Mouse (Mus musculus) hindbrain, embryonic 15.5 days (tissue): ENCODE data around the gene Thtpa. TPM values are rescaled to one million over a fixed set of nuclear protein-coding genes. Genes with fewer than 3 reads are reported as not detected.

Source experiments
- ATAC-seq: fragments of 200-750 bp; cut with Nextera tagmentation; 2 replicates; pipeline ENCODE4 v1.8.0; 2017; ENCODE audit warnings: low read depth, moderate number of reproducible peaks, moderate TSS enrichment; ENCODE audit not compliant: low FRiP score
- H3K27ac ChIP-seq: fragments of 300-500 bp; sonication (generic); replicated peaks from 2 replicates; pipeline ENCODE4 v1.5.1; 2015; ENCODE audit warnings: mild to moderate bottlenecking, inconsistent platforms
- H3K27me3 ChIP-seq: fragments of 300-500 bp; sonication (generic); 2 replicates; pipeline ENCODE4 v1.6.1; 2015; ENCODE audit warnings: control low read depth, inconsistent platforms
- H3K36me3 ChIP-seq: fragments of 300-500 bp; sonication (generic); 2 replicates; pipeline ENCODE4 v1.6.1; 2015; ENCODE audit warnings: control low read depth, inconsistent platforms
- H3K4me1 ChIP-seq: fragments of 300-500 bp; sonication (generic); replicated peaks from 2 replicates; pipeline ENCODE4 v1.6.1; 2015; ENCODE audit warnings: control low read depth, inconsistent platforms
- H3K4me2 ChIP-seq: fragments of 300-500 bp; sonication (generic); 2 replicates; pipeline ENCODE4 v1.6.1; 2015; ENCODE audit warnings: moderate library complexity, mild to moderate bottlenecking, inconsistent platforms
- H3K4me3 ChIP-seq: fragments of 300-500 bp; sonication (generic); 2 replicates; pipeline ENCODE4 v1.5.1; 2015; ENCODE audit warnings: mild to moderate bottlenecking, inconsistent platforms
- H3K9ac ChIP-seq: fragments of 300-500 bp; sonication (generic); 2 replicates; pipeline ENCODE4 v1.6.1; 2015; ENCODE audit warnings: inconsistent platforms
- H3K9me3 ChIP-seq: fragments of 300-500 bp; sonication (generic); 2 replicates; pipeline ENCODE4 v1.6.1; 2016; ENCODE audit warnings: control low read depth, inconsistent platforms
- WGBS: fragments of 180-500 bp; shearing (Covaris S2); methylation state at CpG from one replicate; pipeline ENCODE4 v1.1.7; 2015; 5-methylcytosine and 5-hydroxymethylcytosine counted together
- polyA plus RNA-seq: library from polyadenylated mRNA; unstranded; fragments of >200 nt; fragmentation: Nextera tagmentation; extraction: Ambion mirVana; gene quantifications from 2 replicates; pipeline ENCODE4 v1.2.1, GENCODE M21; 2015

Thtpa gene
- polyA plus RNA-seq, 1 experiment from 2014 or later: 32.6 TPM

DNA sequence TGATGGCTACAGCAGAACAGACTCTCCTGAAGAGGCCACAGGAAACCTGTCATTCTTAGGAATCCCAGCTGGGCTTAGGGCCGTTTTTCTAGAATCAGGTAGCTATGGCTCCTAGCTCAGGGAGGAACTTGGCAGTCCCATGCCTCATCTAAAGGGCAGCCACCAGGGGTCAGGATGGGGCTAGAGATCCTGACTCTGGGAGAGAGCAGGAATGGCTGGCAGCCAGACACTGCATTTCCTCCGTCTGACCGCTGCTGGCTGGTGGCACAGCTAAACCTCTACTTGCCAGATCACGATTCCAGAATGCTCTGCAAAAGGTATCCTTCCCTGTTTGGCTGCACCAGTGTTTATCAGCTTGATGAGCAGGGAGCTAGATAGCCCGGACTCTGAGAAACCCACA lies 27.4 kb downstream of the Thtpa start:
- Histone ChIP-seq H3K4me1 (peaks cover 21% of the 10 kb centered on the region), H3K9ac (0 out of 2 replicates have a peak overlapping the region, but pooled peaks have one; percentile 9), H3K4me2 (peak overlapping the region; percentile 30), H3K36me3 (no peaks in the 10 kb centered on the region), H3K9me3 (no peaks in the 10 kb centered on the region), H3K4me3 (no peak overlapping the region), H3K27ac (peak overlapping the region; percentile 78), H3K27me3 (no peaks in the 10 kb centered on the region)
- ATAC-seq: peak; percentile 85
- 6% methylated on average over 5 of the region's 5 CpGs for WGBS

DNA sequence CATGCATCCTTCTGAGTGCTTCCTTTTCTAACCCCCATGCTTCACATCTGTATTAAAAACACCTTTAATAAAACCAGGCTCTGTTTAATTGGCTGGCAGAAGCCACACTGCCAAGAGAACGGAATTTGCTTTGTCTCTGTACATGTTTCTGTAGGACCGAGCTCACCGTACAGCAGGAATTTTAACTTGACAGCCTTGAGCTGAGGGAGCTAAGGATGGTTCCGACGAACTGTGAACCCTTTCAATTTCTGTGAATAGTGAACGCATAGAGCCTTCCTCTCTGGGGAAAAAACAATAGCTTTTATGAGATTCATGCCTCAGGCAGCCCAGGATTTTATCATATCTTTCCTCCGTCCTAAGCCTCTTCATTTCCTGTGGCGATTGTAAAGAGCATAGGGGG lies 27.8 kb downstream of the Thtpa start:
- peaks cover 17% of the 10 kb centered on the region for H3K4me1 ChIP-seq
- peak overlapping the region; percentile 78 for H3K27ac ChIP-seq
- 19% methylated on average over 8 of the region's 8 CpGs for WGBS
- ATAC-seq: peak; percentile 7; the same call in 1 of the 2 replicates
- no peaks in the 10 kb centered on the region for H3K27me3 ChIP-seq
- H3K36me3 ChIP-seq: no peaks in the 10 kb centered on the region
- peak overlapping the region; percentile 9; the same call in 1 of the 2 replicates for H3K9ac ChIP-seq
- no peak overlapping the region for H3K4me3 ChIP-seq
- H3K9me3 ChIP-seq: no peaks in the 10 kb centered on the region
- H3K4me2 ChIP-seq: peak overlapping the region; percentile 30

DNA sequence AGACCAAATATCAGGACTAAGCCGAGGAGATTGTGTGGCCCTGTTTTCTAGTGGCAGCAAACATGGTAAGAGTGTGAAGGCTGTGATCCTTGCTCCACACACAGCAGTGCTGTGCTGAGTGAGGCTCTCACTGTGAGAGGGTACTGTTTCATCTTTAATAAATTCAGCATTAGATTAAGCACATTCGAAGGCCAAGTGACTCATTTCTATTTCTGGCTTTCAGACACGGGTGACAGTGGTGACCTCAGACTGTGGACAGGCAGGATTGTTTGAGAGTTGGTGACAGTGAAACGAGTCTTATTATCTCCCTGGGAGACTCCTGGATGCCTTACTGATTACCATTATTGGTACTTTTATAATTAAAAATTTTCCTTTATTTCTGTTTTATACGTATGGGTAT lies 31.1 kb downstream of the Thtpa start:
- no peak overlapping the region for H3K4me2 ChIP-seq
- H3K4me1 ChIP-seq: peaks cover 14% of the 10 kb centered on the region
- no peaks in the 10 kb centered on the region for H3K36me3 ChIP-seq
- H3K27me3 ChIP-seq: no peaks in the 10 kb centered on the region
- H3K4me3 ChIP-seq: no peak overlapping the region
- no peaks in the 10 kb centered on the region for H3K9me3 ChIP-seq
- no peak overlapping the region for H3K9ac ChIP-seq
- no peak for ATAC-seq
- no peak overlapping the region for H3K27ac ChIP-seq
- WGBS: 87% methylated on average over 5 of the region's 5 CpGs

DNA sequence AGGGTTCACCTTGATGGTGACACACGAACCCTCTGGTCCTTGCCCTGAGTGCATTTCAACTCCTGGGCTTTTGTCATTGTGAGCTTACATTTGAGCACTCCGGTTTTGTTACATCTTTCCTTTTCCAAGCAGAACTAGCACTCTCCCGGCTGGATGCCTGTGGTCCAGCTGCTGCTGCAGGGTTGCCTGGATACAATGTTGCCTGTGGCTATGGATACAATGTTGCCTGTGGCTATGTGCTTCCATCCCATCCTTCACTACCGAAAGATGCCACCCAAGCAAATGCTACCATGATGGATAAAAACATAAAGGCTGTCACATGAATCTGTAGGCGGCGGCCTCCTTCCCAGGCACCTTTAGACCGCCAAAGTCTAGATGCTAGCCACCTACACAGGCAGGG lies 31.9 kb downstream of the Thtpa start:
- no peaks in the 10 kb centered on the region for H3K27me3 ChIP-seq
- no peaks in the 10 kb centered on the region for H3K36me3 ChIP-seq
- no peaks in the 10 kb centered on the region for H3K9me3 ChIP-seq
- no peak overlapping the region for H3K4me3 ChIP-seq
- H3K4me1 ChIP-seq: peaks cover 14% of the 10 kb centered on the region
- ATAC-seq: no peak
- H3K9ac ChIP-seq: no peak overlapping the region
- 62% methylated on average over 7 of the region's 7 CpGs for WGBS
- H3K27ac ChIP-seq: no peak overlapping the region
- H3K4me2 ChIP-seq: no peak overlapping the region

DNA sequence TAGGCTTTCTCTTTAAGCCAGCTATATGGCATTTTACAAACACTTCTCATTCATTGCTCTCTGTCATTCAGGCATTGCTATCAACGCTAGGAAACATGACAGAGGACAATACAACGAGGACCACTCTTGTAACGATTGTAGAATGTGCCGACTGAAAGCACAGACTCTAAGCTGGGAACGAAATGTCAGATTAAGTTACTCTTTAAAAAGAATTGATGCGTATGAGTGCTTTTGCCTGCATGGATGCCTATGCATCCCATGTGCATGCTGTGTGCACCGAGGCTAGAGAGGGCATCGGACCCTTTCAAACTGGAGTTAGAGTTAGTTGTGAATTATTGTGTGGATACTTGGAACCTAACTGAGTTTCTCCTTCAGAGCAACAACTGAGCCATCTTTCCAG lies 41.1 kb downstream of the Thtpa start:
- no peaks in the 10 kb centered on the region for H3K27me3 ChIP-seq
- H3K4me1 ChIP-seq: no peaks in the 10 kb centered on the region
- no peaks in the 10 kb centered on the region for H3K9me3 ChIP-seq
- no peaks in the 10 kb centered on the region for H3K36me3 ChIP-seq
- H3K4me3 ChIP-seq: no peak overlapping the region
- H3K27ac ChIP-seq: no peak overlapping the region
- H3K9ac ChIP-seq: no peak overlapping the region
- 83% methylated on average over 8 of the region's 8 CpGs for WGBS
- no peak overlapping the region for H3K4me2 ChIP-seq
- ATAC-seq: no peak

DNA sequence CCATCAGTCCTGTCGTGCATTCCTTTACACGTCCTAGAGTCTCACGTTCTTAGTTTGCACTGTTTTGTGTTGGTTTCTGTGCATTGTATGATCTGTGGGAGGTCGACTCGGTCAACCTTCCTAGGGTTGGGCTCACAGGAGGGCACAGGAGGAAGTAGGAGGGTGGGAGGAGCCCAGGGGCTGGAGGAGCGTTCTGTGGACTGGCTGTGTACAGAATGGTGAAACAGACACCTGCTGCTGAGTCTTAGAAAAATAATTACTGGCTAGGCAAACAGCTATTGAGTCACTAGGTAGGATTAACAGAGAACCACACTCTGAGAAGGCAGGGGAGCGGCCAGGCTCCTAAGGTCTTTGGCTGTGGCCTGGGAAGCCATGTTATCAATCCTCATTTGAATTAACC lies 44.7 kb downstream of the Thtpa start:
- Histone ChIP-seq H3K27me3 (no peaks in the 10 kb centered on the region), H3K4me1 (no peaks in the 10 kb centered on the region), H3K27ac (no peak overlapping the region), H3K9me3 (no peaks in the 10 kb centered on the region), H3K4me3 (no peak overlapping the region), H3K4me2 (no peak overlapping the region), H3K36me3 (no peaks in the 10 kb centered on the region), H3K9ac (no peak overlapping the region)
- ATAC-seq: no peak
- WGBS: 49% methylated on average over 7 of the region's 7 CpGs

DNA sequence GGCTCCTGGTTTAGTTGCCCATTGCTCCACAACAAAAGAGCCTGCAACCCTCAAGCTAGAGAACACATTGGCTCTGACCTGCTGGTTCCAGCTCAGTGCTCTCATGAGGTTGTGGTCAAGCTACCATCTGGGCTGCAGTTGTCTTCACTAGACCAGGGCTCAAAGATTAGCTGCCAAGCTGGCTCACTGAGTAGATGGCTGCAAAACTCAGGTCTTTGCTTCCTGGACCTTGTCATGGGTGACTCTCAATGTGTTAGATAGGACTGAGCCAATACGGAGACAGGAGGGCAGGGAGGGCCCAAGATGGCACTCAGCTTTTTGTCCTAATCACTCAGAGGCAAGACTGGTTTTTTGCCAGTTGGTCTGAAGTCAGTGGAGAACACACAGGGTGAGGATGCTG lies 51.7 kb downstream of the Thtpa start:
- ATAC-seq: no peak
- no peak overlapping the region for H3K4me3 ChIP-seq
- 77% methylated on average over 1 of the region's 1 CpGs for WGBS

DNA sequence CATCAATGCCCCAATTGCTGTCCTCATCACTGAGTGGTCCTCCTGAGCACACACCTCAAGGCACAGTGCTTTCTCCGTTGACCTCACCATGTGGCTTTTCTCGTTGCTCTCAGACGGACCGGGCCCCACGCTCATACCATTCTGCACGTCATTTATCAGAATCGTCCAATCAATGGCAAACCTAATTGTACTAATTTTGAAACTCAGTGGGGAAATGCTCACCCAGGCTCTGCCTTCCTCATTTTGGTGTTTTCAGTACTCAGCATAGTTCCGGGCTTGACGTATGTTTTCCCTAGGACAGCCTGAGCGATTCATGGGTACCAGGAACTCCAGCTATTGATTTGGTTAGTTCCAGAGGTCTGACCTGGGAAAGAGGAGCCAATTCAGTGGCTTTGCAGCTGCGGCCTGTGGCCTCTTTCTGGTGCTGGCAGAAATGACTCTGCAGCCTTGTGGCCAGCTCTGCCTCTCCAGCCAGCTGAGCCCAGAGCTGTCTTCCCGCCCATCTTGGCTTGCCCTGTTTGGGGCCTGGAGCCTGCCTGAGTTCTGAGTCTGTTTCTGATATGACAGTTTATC lies 52.3 kb downstream of the Thtpa start:
- ATAC-seq: no peak
- WGBS: 85% methylated on average over 12 of the region's 12 CpGs
- H3K36me3 ChIP-seq: no peaks in the 10 kb centered on the region

More for the DNA sequence above, 51.7 kb downstream of the Thtpa start:
- peaks cover 16% of the 10 kb centered on the region for H3K4me1 ChIP-seq
- H3K27ac ChIP-seq: no peak overlapping the region
- no peaks in the 10 kb centered on the region for H3K9me3 ChIP-seq
- H3K9ac ChIP-seq: no peak overlapping the region
- no peak overlapping the region for H3K4me2 ChIP-seq
- no peaks in the 10 kb centered on the region for H3K27me3 ChIP-seq
- no peaks in the 10 kb centered on the region for H3K36me3 ChIP-seq

DNA sequence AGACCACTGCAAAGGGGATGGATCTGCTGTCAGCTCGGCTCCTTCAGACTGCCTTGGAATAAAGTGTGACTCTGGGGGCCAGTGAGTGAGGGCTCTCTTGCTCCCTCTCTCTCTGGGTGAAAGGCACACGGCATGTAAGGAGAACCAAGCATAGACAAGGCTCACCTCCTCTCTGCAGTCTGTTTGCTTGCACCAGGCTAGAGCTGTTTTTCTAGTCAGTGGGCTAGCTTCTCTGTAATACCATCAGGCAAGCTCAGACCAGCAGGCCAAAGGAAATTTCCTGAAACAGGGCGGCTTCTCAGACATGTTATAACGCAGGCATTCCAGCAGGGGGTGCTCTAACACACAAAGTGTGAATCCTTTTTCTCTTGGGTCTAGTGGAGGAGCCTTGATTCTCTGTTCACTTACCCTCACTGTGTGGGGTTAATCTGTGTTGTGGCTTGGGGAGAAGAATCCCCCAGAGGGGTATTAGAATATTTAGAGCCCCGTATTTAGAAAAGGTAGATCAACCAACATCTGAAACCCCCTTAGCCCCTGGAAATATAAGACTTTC lies 53.9 kb downstream of the Thtpa start:
- Histone ChIP-seq H3K4me1 (peaks cover 16% of the 10 kb centered on the region), H3K36me3 (no peaks in the 10 kb centered on the region), H3K4me2 (0 out of 2 replicates have a peak overlapping the region, but pooled peaks have one; percentile 14), H3K27me3 (no peaks in the 10 kb centered on the region), H3K9me3 (no peaks in the 10 kb centered on the region), H3K9ac (no peak overlapping the region), H3K4me3 (no peak overlapping the region), H3K27ac (peak overlapping the region; percentile 59; the same call in 1 of the 2 replicates)
- ATAC-seq: peak; percentile 62; the same call in 1 of the 2 replicates
- 25% methylated on average over 5 of the region's 5 CpGs for WGBS

More for the DNA sequence above, 52.3 kb downstream of the Thtpa start:
- Histone ChIP-seq H3K4me1 (peaks cover 16% of the 10 kb centered on the region), H3K9ac (no peak overlapping the region), H3K9me3 (no peaks in the 10 kb centered on the region), H3K4me2 (no peak overlapping the region), H3K27ac (no peak overlapping the region), H3K27me3 (no peaks in the 10 kb centered on the region), H3K4me3 (no peak overlapping the region)

Other genes starting within 250 kb of the Thtpa start
- 12.1 and 13.7 TPM in 2 replicates for gene Homez, start 223.8 kb upstream of the Thtpa start, polyA plus RNA-seq
- gene Ppp1r3e, start 217.2 kb upstream of the Thtpa start, polyA plus RNA-seq: 4.1 and 4.8 TPM in 2 replicates
- 3.2 and 4.3 TPM in 2 replicates for gene Bcl2l2, start 211.4 kb upstream of the Thtpa start, polyA plus RNA-seq
- gene Gm20521, start 211.3 kb upstream of the Thtpa start, polyA plus RNA-seq: not detected in 2 replicates
- 161 and 162 TPM in 2 replicates for gene Pabpn1, start 202.3 kb upstream of the Thtpa start, polyA plus RNA-seq
- gene Slc22a17, start 181.7 kb upstream of the Thtpa start, polyA plus RNA-seq: 250 and 277 TPM in 2 replicates
- gene Efs, start 168.7 kb upstream of the Thtpa start, polyA plus RNA-seq: 16.3 and 17.2 TPM in 2 replicates
- gene Il25, start 162.1 kb upstream of the Thtpa start, polyA plus RNA-seq: 0.70 and 0.90 TPM in 2 replicates
- 12.8 and 14.7 TPM in 2 replicates for gene Cmtm5, start 158.5 kb upstream of the Thtpa start, polyA plus RNA-seq
- 0.93 and 0.94 TPM in 2 replicates for gene Myh6, start 127.9 kb upstream of the Thtpa start, polyA plus RNA-seq
- gene Gm17428, start 117.9 kb upstream of the Thtpa start, polyA plus RNA-seq: not detected in 2 replicates
- 6.4 and 9.0 TPM in 2 replicates for gene Myh7, start 100.2 kb upstream of the Thtpa start, polyA plus RNA-seq
- 47.3 and 50.1 TPM in 2 replicates for gene Ngdn, start 79.3 kb upstream of the Thtpa start, polyA plus RNA-seq
- 24.0 and 24.9 TPM in 2 replicates for gene Zfhx2, start 2.5 kb upstream of the Thtpa start, polyA plus RNA-seq
- gene Ap1g2, start 11.8 kb downstream of the Thtpa start, polyA plus RNA-seq: 7.3 and 7.9 TPM in 2 replicates
- 33.6 and 40.7 TPM in 2 replicates for gene Jph4, start 22.2 kb downstream of the Thtpa start, polyA plus RNA-seq
- 1.7 and 2.3 TPM in 2 replicates for gene Dhrs2, start 127.2 kb downstream of the Thtpa start, polyA plus RNA-seq